Mouse (Mus musculus): ENCODE results near the gene Olfr50. TPM values are rescaled to one million over a fixed set of nuclear protein-coding genes. Genes with fewer than 3 reads are reported as not detected.

Olfr50 gene
- total RNA-seq (2023): not detected

GRCm38 (mm10) chr2:36790238-36790637, at the start of gene Olfr50:
Olfr50 (plus strand) TSS chr2:36790538.

GRCm38 (mm10) chr2:36783976-36784375, 6.4 kb upstream of the Olfr50 start, which contains the start of gene Olfr348:
Olfr348 (plus strand) TSS chr2:36784276.

GRCm38 (mm10) chr2:36816932-36817331, 26.6 kb downstream of the Olfr50 start, which contains the start of gene Olfr3:
Olfr3 (minus strand) TSS chr2:36817032.

GRCm38 (mm10) chr2:36846010-36846409, 55.7 kb downstream of the Olfr50 start, which contains the start of gene Olfr350:
Olfr350 (plus strand) TSS chr2:36846310.

Other genes starting within 250 kb of the Olfr50 start
- gene Olfr344, start 223.9 kb upstream of the Olfr50 start, total RNA-seq (2023): not detected
- gene Olfr345, start 150.5 kb upstream of the Olfr50 start, total RNA-seq (2023): not detected
- not detected for gene Olfr346, start 104.8 kb upstream of the Olfr50 start, total RNA-seq (2023)
- not detected for gene Olfr347, start 58.6 kb upstream of the Olfr50 start, total RNA-seq (2023)
- gene Olfr348, start 6.3 kb upstream of the Olfr50 start, total RNA-seq (2023): not detected
- gene Olfr3, start 26.5 kb downstream of the Olfr50 start, total RNA-seq (2023): not detected
- not detected for gene Olfr350, start 55.8 kb downstream of the Olfr50 start, total RNA-seq (2023)
- gene Olfr351, start 72.1 kb downstream of the Olfr50 start, total RNA-seq (2023): not detected
- gene Olfr352, start 77.9 kb downstream of the Olfr50 start, total RNA-seq (2023): not detected
- not detected for gene Olfr353, start 102.4 kb downstream of the Olfr50 start, total RNA-seq (2023)
- gene Olfr354, start 115.1 kb downstream of the Olfr50 start, total RNA-seq (2023): not detected
- not detected for gene Olfr355, start 138.4 kb downstream of the Olfr50 start, total RNA-seq (2023)
- not detected for gene Olfr356, start 146.6 kb downstream of the Olfr50 start, total RNA-seq (2023)
- gene Olfr357, start 203.3 kb downstream of the Olfr50 start, total RNA-seq (2023): not detected
- not detected for gene Olfr358, start 218.8 kb downstream of the Olfr50 start, total RNA-seq (2023)

Data from monocyte, adult 59 days (primary cell).